Comparison of ENCODE assay signal across 25 mouse cellular contexts in genomic region chr4:107743646-107744045, GRCm38 (mm10). TPM values are rescaled to one million over a fixed set of nuclear protein-coding genes. Genes with fewer than 3 reads are reported as not detected.
DNase-seq lines count a peak whose midpoint lies in the region; ATAC-seq and TF ChIP-seq lines count a peak whose summit lies in the region.
"Had no signal": no experiment of that assay in that cellular context is flagged by ENCODE, and none has a peak within 500 bp of the region (broad histone marks: within the 10 kb centered on the region; RNA-seq: fewer than 3 reads in every experiment).

No protein-coding gene starts in this region.

- TF ChIP-seq POLR2A in bone marrow, adult 2 months (IDR thresholded peaks at IDR 0.05; ENCODE audit: borderline replicate concordance, control insufficient read depth, low read depth, low read length) = no peak

- H3K27ac ChIP-seq in forebrain, embryonic 10.5 days = peak overlapping the region; percentile 72
- H3K27ac ChIP-seq in forebrain, embryonic 16.5 days (ENCODE audit: low read length) = no peak overlapping the region
- 0 out of 2 replicates have a peak overlapping the region, but pooled peaks have one; percentile 9 for H3K27ac ChIP-seq in midbrain, embryonic 10.5 days (replicated peaks)
- no peak overlapping the region for H3K27ac ChIP-seq in midbrain, postnatal 0 days (ENCODE audit: low read depth, low read length)
- H3K27ac ChIP-seq in bone marrow, adult 2 months (ENCODE audit: control insufficient read depth, insufficient read depth, low read depth, low read length, poor library complexity) = peak overlapping the region; percentile 32; the same call in 1 of the 2 replicates
- H3K27ac ChIP-seq: embryonic facial prominence, embryonic 10.5 days; hindbrain, embryonic 10.5 days; hindbrain, embryonic 15.5 days had no signal

- DNase-seq in forebrain, embryonic 10.5 days (ENCODE audit: extremely low spot score, low spot score) = no peak
- DNase-seq in midbrain, embryonic 10.5 days (ENCODE audit: low spot score) = peak; percentile 17
- no peak for DNase-seq in midbrain, postnatal 0 days (ENCODE audit: low spot score)
- DNase-seq in retina, postnatal 1 day = peak; percentile 83
- DNase-seq in cerebellum, adult 11-12 months = no peak
- DNase-seq: adrenal gland, adult 8-10 months; B cell, adult 2 months; cerebellum, adult 2 months; cerebellum, postnatal 10 days; forebrain, postnatal 0 days; gastrocnemius, postnatal 14 days had no signal

- 24% methylated on average over 2 of the region's 2 CpGs for WGBS in forebrain, embryonic 10.5 days
- 48% methylated on average over 2 of the region's 2 CpGs for WGBS in forebrain, embryonic 16.5 days
- WGBS in midbrain, embryonic 10.5 days = 37% methylated on average over 2 of the region's 2 CpGs
- WGBS in midbrain, postnatal 0 days = 51% methylated on average over 2 of the region's 2 CpGs
- 53% methylated on average over 2 of the region's 2 CpGs for WGBS in bone marrow, adult 2 months

- no peaks in the 10 kb centered on the region for H3K36me3 ChIP-seq in forebrain, embryonic 10.5 days (replicated peaks)
- H3K36me3 ChIP-seq in forebrain, embryonic 16.5 days (ENCODE audit: control insufficient read depth, insufficient read depth) = no peaks in the 10 kb centered on the region
- H3K36me3 ChIP-seq in midbrain, embryonic 10.5 days = no peaks in the 10 kb centered on the region
- H3K36me3 ChIP-seq in midbrain, postnatal 0 days (ENCODE audit: insufficient read depth, low read length) = no peaks in the 10 kb centered on the region
- H3K36me3 ChIP-seq: embryonic facial prominence, embryonic 10.5 days; G1E; heart, embryonic 12.5 days; hindbrain, embryonic 10.5 days; hindbrain, embryonic 15.5 days had no signal

- no peak for ATAC-seq in forebrain, embryonic 16.5 days
- ATAC-seq in midbrain, postnatal 0 days (ENCODE audit: low FRiP score) = no peak
- ATAC-seq: CD4-positive, CD25-positive, alpha-beta regulatory T cell, adult 4 months; forebrain, postnatal 0 days had no signal

- no peak overlapping the region for H3K9ac ChIP-seq in forebrain, embryonic 16.5 days (replicated peaks; ENCODE audit: low read depth, low read length)
- no peak overlapping the region for H3K9ac ChIP-seq in midbrain, postnatal 0 days (replicated peaks; ENCODE audit: low read length, poor library complexity, severe bottlenecking)
- H3K9ac ChIP-seq: forebrain, postnatal 0 days; heart, embryonic 12.5 days; hindbrain, embryonic 15.5 days had no signal

- TF ChIP-seq CTCF in midbrain, postnatal 0 days (IDR thresholded peaks at IDR 0.05) = no peak
- TF ChIP-seq CTCF in bone marrow, adult 2 months (IDR thresholded peaks at IDR 0.05; ENCODE audit: control insufficient read depth, insufficient read depth, low read length) = no peak

- H3K4me2 ChIP-seq in forebrain, embryonic 16.5 days (ENCODE audit: low read length) = no peak overlapping the region
- H3K4me2 ChIP-seq in midbrain, postnatal 0 days (ENCODE audit: low read depth, low read length, poor library complexity, severe bottlenecking) = no peak overlapping the region
- H3K4me2 ChIP-seq: heart, embryonic 12.5 days; hindbrain, embryonic 15.5 days had no signal

- H3K4me3 ChIP-seq in forebrain, embryonic 10.5 days = no peak overlapping the region
- H3K4me3 ChIP-seq in forebrain, embryonic 16.5 days (replicated peaks; ENCODE audit: low read length) = no peak overlapping the region
- no peak overlapping the region for H3K4me3 ChIP-seq in midbrain, embryonic 10.5 days
- no peak overlapping the region for H3K4me3 ChIP-seq in midbrain, postnatal 0 days (ENCODE audit: low read depth, low read length)
- no peak overlapping the region for H3K4me3 ChIP-seq in bone marrow, adult 2 months (replicated peaks; ENCODE audit: control insufficient read depth, low read depth, low read length)
- H3K4me3 ChIP-seq: embryonic facial prominence, embryonic 10.5 days; heart, embryonic 12.5 days; hindbrain, embryonic 10.5 days; hindbrain, embryonic 15.5 days had no signal

- peaks cover 36% of the 10 kb centered on the region for H3K27me3 ChIP-seq in forebrain, embryonic 10.5 days (ENCODE audit: poor library complexity, severe bottlenecking)
- no peaks in the 10 kb centered on the region for H3K27me3 ChIP-seq in forebrain, embryonic 16.5 days (replicated peaks; ENCODE audit: control insufficient read depth, insufficient read depth, low read length)
- H3K27me3 ChIP-seq in midbrain, embryonic 10.5 days (ENCODE audit: low read depth, poor library complexity, severe bottlenecking) = peaks cover 81% of the 10 kb centered on the region
- H3K27me3 ChIP-seq in midbrain, postnatal 0 days (ENCODE audit: insufficient read depth, low read length) = no peaks in the 10 kb centered on the region
- H3K27me3 ChIP-seq: hindbrain, embryonic 15.5 days had no signal

- peaks cover 77% of the 10 kb centered on the region for H3K4me1 ChIP-seq in forebrain, embryonic 10.5 days
- H3K4me1 ChIP-seq in forebrain, embryonic 16.5 days (replicated peaks; ENCODE audit: control insufficient read depth, insufficient read depth, low read length) = peaks cover 45% of the 10 kb centered on the region
- H3K4me1 ChIP-seq in midbrain, embryonic 10.5 days = peaks cover 57% of the 10 kb centered on the region
- H3K4me1 ChIP-seq in midbrain, postnatal 0 days (ENCODE audit: insufficient read depth, low read length) = no peaks in the 10 kb centered on the region; the same call in 1 of the 2 replicates
- peaks cover 4% of the 10 kb centered on the region for H3K4me1 ChIP-seq in bone marrow, adult 2 months (ENCODE audit: control insufficient read depth, insufficient read depth, low read length)

- no peaks in the 10 kb centered on the region for H3K9me3 ChIP-seq in forebrain, embryonic 10.5 days
- H3K9me3 ChIP-seq in forebrain, embryonic 16.5 days (ENCODE audit: control insufficient read depth, low read length) = no peaks in the 10 kb centered on the region
- no peaks in the 10 kb centered on the region for H3K9me3 ChIP-seq in midbrain, embryonic 10.5 days (replicated peaks)
- no peaks in the 10 kb centered on the region for H3K9me3 ChIP-seq in midbrain, postnatal 0 days (ENCODE audit: low read length)
- H3K9me3 ChIP-seq: embryonic facial prominence, embryonic 10.5 days; G1E; heart, embryonic 12.5 days; hindbrain, embryonic 10.5 days; hindbrain, embryonic 15.5 days had no signal

RNA-seq across cellular contexts. Expression of gene Lrp8, which starts 58.4 kb away (rescaled TPM):
- 11.2 and 11.3 TPM in 2 replicates for polyA plus RNA-seq in forebrain, embryonic 10.5 days (2016; fragmentation: Nextera tagmentation; extraction: Ambion mirVana)
- polyA plus RNA-seq in forebrain, embryonic 16.5 days (2015; fragmentation: Nextera tagmentation; extraction: Ambion mirVana) = 70.4 and 71.8 TPM in 2 replicates
- polyA plus RNA-seq in midbrain, embryonic 10.5 days (2016; fragmentation: Nextera tagmentation; extraction: Ambion mirVana) = 10.4 and 15.0 TPM in 2 replicates
- total RNA-seq in midbrain, postnatal 0 days (2014; rRNA removed) = 74.1 and 78.5 TPM in 2 replicates
- 31.9 and 35.2 TPM in 2 replicates for polyA plus RNA-seq in midbrain, postnatal 0 days (2015; fragmentation: Nextera tagmentation; extraction: Ambion mirVana)
- 7.6 and 10.2 TPM in 2 replicates for polyA plus RNA-seq in bone marrow, adult 2 months (2011; ENCODE audit: insufficient read depth, insufficient read length, low replicate concordance, missing spikeins)

RNA-seq across cellular contexts. Expression of gene Dmrtb1, which starts 59.6 kb away (rescaled TPM):
- polyA plus RNA-seq in forebrain, embryonic 10.5 days (2016; fragmentation: Nextera tagmentation; extraction: Ambion mirVana) = 0.87 and 2.7 TPM in 2 replicates
- polyA plus RNA-seq in forebrain, embryonic 16.5 days (2015; fragmentation: Nextera tagmentation; extraction: Ambion mirVana) = 8.2 and 18.0 TPM in 2 replicates
- polyA plus RNA-seq in midbrain, embryonic 10.5 days (2016; fragmentation: Nextera tagmentation; extraction: Ambion mirVana) = 7.7 and 15.9 TPM in 2 replicates
- 13.1 and 27.1 TPM in 2 replicates for total RNA-seq in midbrain, postnatal 0 days (2014; rRNA removed)
- polyA plus RNA-seq in midbrain, postnatal 0 days (2015; fragmentation: Nextera tagmentation; extraction: Ambion mirVana) = 36.8 and 37.2 TPM in 2 replicates
- polyA plus RNA-seq in bone marrow, adult 2 months (2011; ENCODE audit: insufficient read depth, insufficient read length, low replicate concordance, missing spikeins) = 1.1 TPM in 1 of 2 replicates, not detected in the other
- total RNA-seq: adrenal gland, adult 8-10 months; adrenal gland, postnatal 4 days; G1E; gastrocnemius, adult 18-20 months; gastrocnemius, postnatal 14 days; heart, adult 8-10 months; heart, postnatal 25 days had no signal
- polyA plus RNA-seq: CD4-positive, CD25-positive, alpha-beta regulatory T cell, adult 4 months; embryonic facial prominence, embryonic 14.5 days; G1E; heart, embryonic 16.5 days had no signal

Comparison
In these comparisons a context has a peak if more than half of its experiments do, and no peak if none do; other contexts are left out.
1. DNase-seq: peak in midbrain, embryonic 10.5 days (single experiment) and retina, postnatal 1 day (single experiment); none in forebrain, embryonic 10.5 days (single experiment), midbrain, postnatal 0 days (single experiment) and cerebellum, adult 11-12 months (single experiment).
2. H3K27ac ChIP-seq: peak in forebrain, embryonic 10.5 days (single experiment), midbrain, embryonic 10.5 days (single experiment) and bone marrow, adult 2 months (single experiment); none in forebrain, embryonic 16.5 days (single experiment) and midbrain, postnatal 0 days (single experiment).